Mouse (Mus musculus) CH12.LX (cell line): Measurements from ENCODE around the gene Rsu1.

Experiments
- EP300 ChIP-seq: IDR thresholded peaks from 2 replicates; pipeline ENCODE4 v1.6.1; 2011; ENCODE audit warnings: low read length, improper control_type of control experiment
- POLR2A ChIP-seq: IDR thresholded peaks from 2 replicates; pipeline ENCODE4 v1.6.1; 2011; ENCODE audit warnings: low read depth, mild to moderate bottlenecking, improper control_type of control experiment, low read length
- USF1 ChIP-seq: IDR thresholded peaks from 2 replicates; pipeline ENCODE4 v1.6.1; 2014; ENCODE audit warnings: low read depth, mild to moderate bottlenecking, inconsistent platforms, low read length, improper control_type of control experiment

GRCm38 (mm10) chr2:13190767-13191166 is 80.4 kb downstream of the Rsu1 start:
- TF ChIP-seq POLR2A, result no peak
- no peak for TF ChIP-seq USF1
- TF ChIP-seq EP300, result no peak
